Mouse (Mus musculus) bone marrow, adult 2 months (tissue): ENCODE data around the gene Olfr594.
"Not testable (repeated sequence)": the region's sequence is repeated elsewhere in the genome, so short reads cannot be mapped to it uniquely, and the experiment has no call there.

Experiments
- CTCF ChIP-seq: fragments of 200-500 bp; IDR thresholded peaks from 2 replicates; pipeline ENCODE4 v1.5.1; 2011; ENCODE audit warnings: low read length, control low read depth; ENCODE audit not compliant: control insufficient read depth, insufficient read depth
- POLR2A ChIP-seq: fragments of 200-500 bp; IDR thresholded peaks from 2 replicates; pipeline ENCODE4 v1.6.1; 2011; ENCODE audit warnings: low read depth, mild to moderate bottlenecking, control low read depth, low read length, borderline replicate concordance; ENCODE audit not compliant: control insufficient read depth

- not testable (repeated sequence) for TF ChIP-seq POLR2A, CTCF
Observed at GRCm38 (mm10) chr7:103184503-103184902, 32.3 kb upstream of the Olfr594 start, which contains the start of gene Olfr592.
